8 mouse cellular contexts compared by ENCODE assay signal in genomic region chr9:102479022-102479421, GRCm38 (mm10). TPM values are rescaled to one million over a fixed set of nuclear protein-coding genes. Genes with fewer than 3 reads are reported as not detected.
DNase-seq lines count a peak whose midpoint lies in the region; ATAC-seq lines count a peak whose summit lies in the region.

No protein-coding gene starts in this region.

- ATAC-seq in erythroid progenitor cell, adult 5-6 weeks (replicated peaks; ENCODE audit: low FRiP score, poor library complexity, severe bottlenecking): no peak

- DNase-seq in heart, adult 18-20 months: peak; percentile 24 to 54
- no peak for DNase-seq in heart, postnatal 25 days (ENCODE audit: low spot score)
- DNase-seq in A20 (ENCODE audit: low read depth, low spot score): peak; percentile 27
- peak; percentile 82 for DNase-seq in ZHBTc4 (ENCODE audit: low read depth, low spot score)
- DNase-seq in induced T-regulatory cell, adult 2 months (ENCODE audit: low read depth): peak; percentile 78
- peak; percentile 12 to 34 for DNase-seq in spleen, postnatal 36 days (ENCODE audit: low spot score in 2 of 2)
- DNase-seq in gastrocnemius, postnatal 36 days: no peak

- intact Hi-C loops in heart, postnatal 25 days (cut with DNase I): loop anchor here (5.0 kb wide), 1 partner anchor 68 kb away; no protein-coding TSS in a partner anchor
- intact Hi-C loops in gastrocnemius, postnatal 36 days (cut with DNase I): no loop called here

RNA-seq across cellular contexts. Expression of gene Ky, which starts 26.5 kb away (rescaled TPM):
- total RNA-seq in heart, adult 18-20 months (2021): 10 to 100 TPM in 1 of 2 experiments, 1 to 10 TPM in 1; 7.3 to 12.2 TPM
- 10 to 100 TPM; 13.2 to 26.4 TPM for total RNA-seq in heart, postnatal 25 days (2021)
- not detected in 2 replicates for total RNA-seq in erythroid progenitor cell, adult 5-6 weeks (2015; ENCODE audit: low replicate concordance)
- total RNA-seq in erythroid progenitor cell, adult 5-6 weeks (2017; ENCODE audit: low replicate concordance): not detected in 2 replicates
- 10 to 100 TPM; 78.9 to 87.7 TPM for total RNA-seq in gastrocnemius, postnatal 36 days (2021)

Comparison
In these comparisons a context has a peak if more than half of its experiments do, and no peak if none do; other contexts are left out.
1. DNase-seq: peak in heart, adult 18-20 months (2 of 2), A20 (single experiment), ZHBTc4 (single experiment), induced T-regulatory cell, adult 2 months (single experiment) and spleen, postnatal 36 days (2 of 2); none in heart, postnatal 25 days (single experiment) and gastrocnemius, postnatal 36 days (0 of 2).
2. RNA of gene Ky, which starts 26.5 kb away (total RNA-seq): 78.9 to 87.7 TPM in gastrocnemius, postnatal 36 days, 13.2 to 26.4 TPM in heart, postnatal 25 days and 7.3 to 12.2 TPM in heart, adult 18-20 months; not detected in erythroid progenitor cell, adult 5-6 weeks; every median in the first group is over 4 times any median in the second.